Mouse (Mus musculus): ENCODE measurements around the gene Kcnma1. TPM values are rescaled to one million over a fixed set of nuclear protein-coding genes. Genes with fewer than 3 reads are reported as not detected.

Kcnma1 gene
- polyA plus RNA-seq, 1 experiment = 4.9 TPM

DNA sequence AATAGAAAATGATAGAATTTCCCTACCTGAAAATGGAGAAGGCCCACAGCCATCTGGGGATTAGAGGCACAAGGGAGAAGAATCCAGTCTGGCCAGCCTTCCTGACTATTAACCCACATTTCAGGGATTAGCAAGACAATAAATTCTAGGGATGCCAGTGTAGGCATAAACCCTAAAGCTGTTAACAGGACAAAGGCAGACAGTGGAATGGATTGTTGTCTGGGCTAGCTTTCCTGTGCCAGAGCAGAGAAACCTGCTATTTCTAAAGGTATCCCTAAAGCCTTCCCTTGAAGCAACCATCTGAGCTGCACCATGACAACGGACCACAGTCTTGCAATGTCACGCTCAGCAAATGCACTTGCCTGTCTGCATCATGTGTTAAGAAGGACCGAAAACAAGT lies 642.3 kb downstream of the Kcnma1 start:
- Histone ChIP-seq H3K4me3 (ENCODE audit: control insufficient read depth, insufficient read depth, low read length) (no peak overlapping the region), H3K36me3 (ENCODE audit: control insufficient read depth, insufficient read depth, low read length) (no peaks in the 10 kb centered on the region), H3K4me1 (replicated peaks; ENCODE audit: control insufficient read depth, insufficient read depth, low read length) (no peaks in the 10 kb centered on the region), H3K27me3 (ENCODE audit: control insufficient read depth, insufficient read depth, low read length) (no peaks in the 10 kb centered on the region), H3K27ac (ENCODE audit: control insufficient read depth, insufficient read depth, low read length) (no peak overlapping the region)
- DNase-seq = no peak
- 88% methylated on average over 3 of the region's 3 CpGs for WGBS
- TF ChIP-seq POLR2A (IDR thresholded peaks at IDR 0.05; ENCODE audit: control insufficient read depth, extremely low read depth, insufficient read depth, low read length, poor library complexity) (no peak), CTCF (IDR thresholded peaks at IDR 0.05; ENCODE audit: borderline replicate concordance, control insufficient read depth, extremely low read depth, insufficient read depth, low read length, poor library complexity) (no peak)

DNA sequence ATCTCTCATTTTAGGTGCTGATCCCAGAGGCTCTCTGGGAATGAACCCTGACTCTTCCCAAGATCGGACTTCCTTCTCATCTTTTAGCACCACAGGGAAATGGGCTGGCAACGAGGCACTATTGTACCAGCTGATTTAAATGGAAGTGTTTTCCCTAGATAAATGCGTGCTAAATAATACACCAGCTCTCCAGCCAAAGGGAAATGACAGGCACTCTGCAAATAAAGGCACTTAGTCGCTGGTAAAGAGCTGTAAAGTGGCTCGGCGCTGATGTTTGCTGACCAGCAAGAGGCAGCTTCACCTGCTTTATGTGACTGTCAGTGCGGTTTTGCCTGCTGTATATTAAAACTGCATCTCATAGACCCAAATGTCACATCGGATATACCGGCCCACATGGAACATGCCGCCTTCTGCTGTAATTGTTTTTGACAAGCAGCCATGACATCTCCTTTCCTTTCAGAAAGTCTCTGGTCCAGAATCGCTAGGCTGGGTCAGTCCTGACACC lies 653.7 kb downstream of the Kcnma1 start:
- Histone ChIP-seq H3K27me3 (ENCODE audit: control insufficient read depth, insufficient read depth, low read length) (no peaks in the 10 kb centered on the region), H3K36me3 (ENCODE audit: control insufficient read depth, insufficient read depth, low read length) (no peaks in the 10 kb centered on the region), H3K27ac (ENCODE audit: control insufficient read depth, insufficient read depth, low read length) (no peak overlapping the region), H3K4me3 (ENCODE audit: control insufficient read depth, insufficient read depth, low read length) (no peak overlapping the region), H3K4me1 (replicated peaks; ENCODE audit: control insufficient read depth, insufficient read depth, low read length) (no peaks in the 10 kb centered on the region)
- WGBS = 86% methylated on average over 11 of the region's 11 CpGs
- TF ChIP-seq POLR2A (IDR thresholded peaks at IDR 0.05; ENCODE audit: control insufficient read depth, extremely low read depth, insufficient read depth, low read length, poor library complexity) (no peak), CTCF (IDR thresholded peaks at IDR 0.05; ENCODE audit: borderline replicate concordance, control insufficient read depth, extremely low read depth, insufficient read depth, low read length, poor library complexity) (no peak)
- no peak for DNase-seq

DNA sequence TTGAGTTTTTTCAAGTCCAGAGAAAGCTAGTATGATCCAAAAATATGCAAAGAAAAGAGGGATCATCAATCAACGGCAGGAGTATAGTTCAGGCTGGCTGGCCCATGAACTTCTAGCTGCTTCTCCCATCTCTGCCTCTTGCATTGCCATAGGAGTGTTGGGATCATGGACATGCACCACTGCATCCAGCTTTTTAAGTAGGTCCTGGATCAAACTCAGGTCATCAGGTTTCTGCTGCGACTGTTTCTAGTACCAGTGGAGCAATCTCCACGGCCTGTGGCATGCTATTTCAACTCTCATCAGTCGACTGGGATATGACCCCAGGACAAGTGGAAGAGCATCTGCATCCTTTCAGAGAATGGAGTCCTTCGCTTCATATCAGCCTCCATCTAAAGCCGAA lies 655.5 kb downstream of the Kcnma1 start:
- Histone ChIP-seq H3K36me3 (ENCODE audit: control insufficient read depth, insufficient read depth, low read length) (no peaks in the 10 kb centered on the region), H3K4me3 (ENCODE audit: control insufficient read depth, insufficient read depth, low read length) (no peak overlapping the region), H3K27me3 (ENCODE audit: control insufficient read depth, insufficient read depth, low read length) (no peaks in the 10 kb centered on the region), H3K27ac (ENCODE audit: control insufficient read depth, insufficient read depth, low read length) (no peak overlapping the region), H3K4me1 (replicated peaks; ENCODE audit: control insufficient read depth, insufficient read depth, low read length) (no peaks in the 10 kb centered on the region)
- DNase-seq = no peak
- WGBS = 94% methylated on average over 6 of the region's 6 CpGs
- TF ChIP-seq CTCF (IDR thresholded peaks at IDR 0.05; ENCODE audit: borderline replicate concordance, control insufficient read depth, extremely low read depth, insufficient read depth, low read length, poor library complexity) = no peak
- no peak for TF ChIP-seq POLR2A (IDR thresholded peaks at IDR 0.05; ENCODE audit: control insufficient read depth, extremely low read depth, insufficient read depth, low read length, poor library complexity)

DNA sequence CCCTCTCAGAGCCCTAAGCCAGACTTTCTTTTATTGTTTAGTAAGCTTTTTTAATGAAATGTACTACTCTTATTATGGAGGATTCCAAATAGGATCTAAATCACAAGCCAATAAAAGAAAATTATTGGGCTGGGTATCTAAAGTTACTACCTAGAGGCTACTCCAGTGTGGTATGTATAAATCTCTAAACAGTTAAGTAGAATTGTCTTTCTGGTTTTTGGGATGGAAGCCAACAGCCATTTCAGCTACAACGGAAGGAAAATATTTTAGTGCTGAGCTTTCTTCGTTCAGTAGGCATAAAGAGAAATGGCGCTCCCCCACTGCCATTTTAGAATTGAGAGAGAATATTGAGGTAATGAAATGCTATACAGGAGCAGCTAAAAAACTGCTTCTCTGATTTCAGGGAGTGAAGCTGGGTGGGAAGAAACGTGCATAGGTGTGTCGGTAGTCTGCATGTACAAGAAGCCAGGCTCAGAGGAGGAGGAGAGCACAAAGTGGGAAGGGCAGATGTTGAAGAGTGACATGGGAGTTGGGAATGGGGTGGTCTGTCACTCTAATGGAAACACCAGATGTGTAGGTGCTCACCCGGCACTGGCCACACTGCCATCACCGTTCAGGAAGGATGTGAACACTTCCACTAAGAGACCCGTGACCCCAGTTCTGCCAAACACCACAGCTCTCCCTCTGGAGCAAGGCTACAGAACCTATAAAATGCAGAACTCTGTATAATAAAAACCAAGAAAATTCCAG lies 656.6 kb downstream of the Kcnma1 start:
- TF ChIP-seq CTCF (IDR thresholded peaks at IDR 0.05; ENCODE audit: borderline replicate concordance, control insufficient read depth, extremely low read depth, insufficient read depth, low read length, poor library complexity) (no peak), POLR2A (IDR thresholded peaks at IDR 0.05; ENCODE audit: control insufficient read depth, extremely low read depth, insufficient read depth, low read length, poor library complexity) (no peak)
- no peak overlapping the region for H3K4me3 ChIP-seq (ENCODE audit: control insufficient read depth, insufficient read depth, low read length)
- 89% methylated on average over 8 of the region's 8 CpGs for WGBS

DNA sequence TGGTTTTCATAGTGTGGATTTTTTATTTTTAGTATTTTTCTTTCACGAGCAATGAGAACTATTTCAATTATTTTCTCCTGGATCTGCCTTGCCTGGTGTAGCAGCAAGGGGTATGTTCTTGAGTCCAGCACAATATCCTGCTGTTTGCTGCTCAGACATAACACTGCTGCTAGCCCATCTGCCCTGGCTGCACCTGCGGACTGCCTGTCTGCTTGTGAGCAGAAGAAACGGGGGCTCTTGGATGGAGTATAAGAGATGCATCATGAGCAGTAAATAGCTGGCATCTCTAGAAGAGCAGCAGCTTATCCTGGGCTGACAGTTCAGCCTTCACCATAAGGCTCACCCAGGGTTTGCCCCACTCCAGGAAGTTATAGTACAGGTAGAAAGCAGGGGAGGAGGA lies 687.5 kb downstream of the Kcnma1 start:
- Histone ChIP-seq H3K27me3 (ENCODE audit: control insufficient read depth, insufficient read depth, low read length) (no peaks in the 10 kb centered on the region), H3K36me3 (ENCODE audit: control insufficient read depth, insufficient read depth, low read length) (no peaks in the 10 kb centered on the region), H3K27ac (ENCODE audit: control insufficient read depth, insufficient read depth, low read length) (no peak overlapping the region), H3K4me3 (ENCODE audit: control insufficient read depth, insufficient read depth, low read length) (no peak overlapping the region), H3K4me1 (replicated peaks; ENCODE audit: control insufficient read depth, insufficient read depth, low read length) (no peaks in the 10 kb centered on the region)
- DNase-seq = no peak
- TF ChIP-seq POLR2A (IDR thresholded peaks at IDR 0.05; ENCODE audit: control insufficient read depth, extremely low read depth, insufficient read depth, low read length, poor library complexity) = no peak
- TF ChIP-seq CTCF (IDR thresholded peaks at IDR 0.05; ENCODE audit: borderline replicate concordance, control insufficient read depth, extremely low read depth, insufficient read depth, low read length, poor library complexity) = no peak
- 93% methylated on average over 3 of the region's 3 CpGs for WGBS

More for the DNA sequence above, 656.6 kb downstream of the Kcnma1 start:
- no peaks in the 10 kb centered on the region for H3K27me3 ChIP-seq (ENCODE audit: control insufficient read depth, insufficient read depth, low read length)
- no peak for DNase-seq
- H3K36me3 ChIP-seq (ENCODE audit: control insufficient read depth, insufficient read depth, low read length) = no peaks in the 10 kb centered on the region
- H3K4me1 ChIP-seq (replicated peaks; ENCODE audit: control insufficient read depth, insufficient read depth, low read length) = no peaks in the 10 kb centered on the region
- H3K27ac ChIP-seq (ENCODE audit: control insufficient read depth, insufficient read depth, low read length) = no peak overlapping the region

DNA sequence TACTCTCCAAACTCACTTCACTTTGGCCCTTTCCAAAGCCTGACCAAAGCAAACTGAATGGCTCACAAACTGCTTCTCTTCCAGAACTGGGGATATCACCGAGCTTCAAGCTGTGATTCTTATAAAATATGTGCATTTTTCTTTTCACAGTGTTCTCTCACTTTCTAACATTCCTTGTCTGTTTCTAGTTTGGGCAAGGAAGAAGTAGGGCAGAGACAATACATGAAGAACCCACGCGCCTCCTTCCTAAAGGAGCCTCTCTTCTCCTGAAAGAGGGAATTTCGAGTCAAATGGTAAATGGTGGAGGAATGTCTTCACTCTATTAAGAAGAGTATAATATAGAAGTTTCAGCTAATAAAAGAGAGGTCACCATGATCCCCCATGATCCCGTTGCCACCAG lies 709.0 kb downstream of the Kcnma1 start:
- Histone ChIP-seq H3K4me1 (replicated peaks; ENCODE audit: control insufficient read depth, insufficient read depth, low read length) (no peaks in the 10 kb centered on the region), H3K36me3 (ENCODE audit: control insufficient read depth, insufficient read depth, low read length) (no peaks in the 10 kb centered on the region), H3K4me3 (ENCODE audit: control insufficient read depth, insufficient read depth, low read length) (no peak overlapping the region), H3K27me3 (ENCODE audit: control insufficient read depth, insufficient read depth, low read length) (no peaks in the 10 kb centered on the region), H3K27ac (ENCODE audit: control insufficient read depth, insufficient read depth, low read length) (no peak overlapping the region)
- TF ChIP-seq POLR2A (IDR thresholded peaks at IDR 0.05; ENCODE audit: control insufficient read depth, extremely low read depth, insufficient read depth, low read length, poor library complexity) (no peak), CTCF (IDR thresholded peaks at IDR 0.05; ENCODE audit: borderline replicate concordance, control insufficient read depth, extremely low read depth, insufficient read depth, low read length, poor library complexity) (no peak)
- WGBS = 89% methylated on average over 5 of the region's 5 CpGs
- DNase-seq = no peak
